Mouse (Mus musculus) WW6 (cell line): Measurements from ENCODE around the gene Chid1.

Experiments used
- DNase-seq: peaks from one replicate; pipeline ENCODE4 v3.0.0-alpha.2; 2013; ENCODE audit warnings: low read depth, low spot score

The Chid1 gene

DNA sequence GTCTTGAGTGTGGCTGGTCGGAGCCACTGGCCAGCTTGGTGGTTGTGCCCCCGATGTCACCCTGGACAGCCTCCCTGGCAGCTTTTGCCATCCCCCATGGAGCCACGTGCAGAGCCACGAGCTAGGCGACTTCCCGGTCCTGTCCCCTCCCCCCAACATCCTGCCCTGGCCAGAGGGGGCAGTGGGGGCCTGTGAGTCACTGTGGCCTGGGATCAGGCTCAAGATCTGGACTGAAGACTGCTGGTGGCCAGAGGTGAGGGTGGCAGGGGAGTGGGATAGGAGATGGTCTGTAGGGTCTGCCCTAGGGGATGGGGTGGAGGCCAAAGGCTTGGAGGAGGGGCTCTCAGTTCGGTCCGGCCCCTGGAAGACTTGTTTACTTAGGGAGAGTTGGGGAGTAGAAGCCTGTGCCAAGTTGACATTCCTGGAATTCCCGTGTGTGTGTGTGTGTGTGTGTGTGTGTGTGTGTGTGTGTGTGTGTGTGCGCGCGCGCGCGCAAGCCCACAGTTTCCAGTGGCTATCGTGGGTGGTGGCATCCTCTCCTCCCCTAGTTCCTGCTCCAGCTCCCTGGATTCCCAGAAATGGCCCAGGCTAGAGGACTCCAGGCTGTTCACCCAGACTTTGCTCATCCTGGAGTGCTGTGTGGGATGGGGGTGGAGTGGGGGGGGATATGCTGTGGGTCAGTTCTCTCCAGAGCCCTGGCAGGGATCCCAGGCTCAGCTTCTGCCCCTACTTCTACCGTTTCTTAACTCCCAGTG lies 63.3 kb downstream of the Chid1 start:
- no peak for DNase-seq

DNA sequence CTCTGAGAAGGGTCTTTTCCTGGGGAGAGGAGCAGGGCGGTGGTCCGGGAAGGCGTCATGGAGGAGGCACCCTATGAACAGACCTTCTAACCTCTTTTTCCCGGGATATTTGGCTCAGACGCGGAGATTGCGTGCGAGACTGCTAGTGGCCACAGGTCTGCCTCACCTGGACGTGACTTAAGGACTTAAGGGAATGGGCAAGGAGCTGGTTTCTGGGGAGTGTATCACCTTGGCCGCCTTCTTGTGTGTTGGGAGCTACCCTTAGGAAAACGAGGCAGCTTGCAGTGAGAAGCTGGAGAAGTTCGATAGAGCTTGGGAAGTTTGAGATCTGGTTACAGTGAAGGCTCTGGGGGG lies 63.9 kb downstream of the Chid1 start:
- DNase-seq = no peak

GRCm38 (mm10) chr7:141475011-141475804 lies 64.4 kb downstream of the Chid1 start, which contains the start of the genes Polr2l and Tspan4:
Polr2l (minus strand) TSS chr7:141475132.
Tspan4 (plus strand) TSS chr7:141475240.
- DNase-seq = no peak

DNA sequence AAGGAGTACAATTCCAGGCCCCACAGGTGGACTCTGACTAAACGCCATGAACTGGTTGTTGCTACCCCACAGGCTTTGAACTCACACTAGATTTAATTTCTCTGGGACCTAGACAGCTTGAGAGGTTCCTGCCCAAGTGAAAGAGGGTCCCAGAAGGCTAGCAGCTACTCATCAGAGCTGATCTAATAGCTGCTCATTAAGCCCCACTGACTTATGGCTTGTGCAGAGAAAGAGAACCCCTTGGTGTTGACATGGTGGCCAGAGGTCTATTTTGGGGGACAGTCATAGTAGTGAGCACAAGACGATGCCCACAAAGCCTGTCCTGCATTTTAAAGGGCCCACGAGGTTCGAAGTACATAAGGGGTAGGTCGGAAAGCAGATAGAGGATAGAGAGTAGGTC lies 65.5 kb downstream of the Chid1 start:
- DNase-seq = no peak

DNA sequence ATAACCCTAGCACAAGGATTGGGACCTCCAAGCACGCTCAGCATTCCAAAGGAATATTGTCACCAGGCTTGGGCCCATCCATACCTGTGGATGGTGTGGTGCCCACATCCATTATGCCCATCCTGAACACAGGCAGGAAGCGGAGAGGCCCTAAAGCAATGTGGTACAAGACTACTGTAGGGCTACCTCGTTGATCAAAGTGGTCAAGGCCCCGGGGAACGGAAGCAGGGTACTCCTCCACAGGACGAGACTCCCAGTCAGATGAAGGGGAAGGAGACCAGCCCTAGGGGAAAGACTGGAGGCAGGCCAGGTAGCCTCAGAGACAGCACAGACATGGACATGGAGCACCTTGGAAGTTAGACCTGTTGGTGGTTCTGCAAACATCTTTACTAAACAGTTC lies 66.9 kb downstream of the Chid1 start:
- DNase-seq = no peak

- DNase-seq = no peak
Measured at GRCm38 (mm10) chr7:141472226-141472625, 67.4 kb downstream of the Chid1 start.

GRCm38 (mm10) chr7:141471236-141471635 lies 68.4 kb downstream of the Chid1 start:
- no peak for DNase-seq

DNA sequence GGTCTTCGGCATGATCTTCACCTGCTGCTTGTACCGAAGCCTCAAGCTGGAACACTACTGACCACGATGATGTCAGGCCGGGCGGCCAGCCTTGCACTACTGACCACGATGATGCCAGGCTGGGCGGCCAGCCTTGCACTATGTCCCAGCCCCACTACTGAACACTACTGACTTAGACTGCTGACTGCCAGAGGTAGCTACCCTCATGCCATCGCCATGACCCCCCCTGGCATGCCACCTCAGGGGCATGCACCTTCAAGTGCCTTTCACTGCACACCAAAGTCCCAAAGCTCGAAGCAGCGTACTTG lies 69.1 kb downstream of the Chid1 start:
- DNase-seq = no peak

DNA sequence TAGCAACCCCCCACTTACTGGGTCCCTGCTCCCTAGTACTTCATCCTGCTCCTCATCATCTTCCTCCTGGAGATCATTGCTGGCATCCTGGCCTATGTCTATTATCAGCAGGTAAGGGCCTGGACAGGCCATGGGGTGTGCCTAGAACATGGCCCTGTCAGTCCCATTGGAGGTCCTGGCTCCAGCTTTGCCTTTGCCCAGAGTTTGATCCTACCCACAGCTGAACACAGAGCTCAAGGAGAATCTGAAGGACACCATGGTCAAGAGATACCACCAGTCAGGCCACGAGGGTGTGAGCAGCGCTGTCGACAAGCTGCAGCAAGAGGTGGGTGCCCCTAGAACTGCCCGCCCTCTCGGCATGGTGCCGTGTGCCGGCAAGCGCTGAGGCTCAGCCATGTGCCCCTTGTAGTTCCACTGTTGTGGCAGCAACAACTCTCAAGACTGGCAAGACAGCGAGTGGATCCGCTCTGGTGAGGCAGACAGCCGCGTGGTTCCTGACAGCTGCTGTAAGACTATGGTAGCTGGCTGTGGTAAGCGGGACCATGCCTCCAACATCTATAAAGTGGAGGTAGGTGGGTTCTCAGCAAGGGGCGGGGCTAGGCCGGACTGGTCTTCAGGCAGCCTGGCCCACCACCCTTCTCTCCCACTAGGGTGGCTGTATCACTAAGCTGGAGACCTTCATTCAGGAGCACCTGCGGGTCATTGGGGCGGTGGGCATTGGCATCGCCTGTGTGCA lies 69.6 kb downstream of the Chid1 start:
- DNase-seq = no peak

- DNase-seq = no peak
Measured at GRCm38 (mm10) chr7:141469352-141469751, 70.3 kb downstream of the Chid1 start.

DNA sequence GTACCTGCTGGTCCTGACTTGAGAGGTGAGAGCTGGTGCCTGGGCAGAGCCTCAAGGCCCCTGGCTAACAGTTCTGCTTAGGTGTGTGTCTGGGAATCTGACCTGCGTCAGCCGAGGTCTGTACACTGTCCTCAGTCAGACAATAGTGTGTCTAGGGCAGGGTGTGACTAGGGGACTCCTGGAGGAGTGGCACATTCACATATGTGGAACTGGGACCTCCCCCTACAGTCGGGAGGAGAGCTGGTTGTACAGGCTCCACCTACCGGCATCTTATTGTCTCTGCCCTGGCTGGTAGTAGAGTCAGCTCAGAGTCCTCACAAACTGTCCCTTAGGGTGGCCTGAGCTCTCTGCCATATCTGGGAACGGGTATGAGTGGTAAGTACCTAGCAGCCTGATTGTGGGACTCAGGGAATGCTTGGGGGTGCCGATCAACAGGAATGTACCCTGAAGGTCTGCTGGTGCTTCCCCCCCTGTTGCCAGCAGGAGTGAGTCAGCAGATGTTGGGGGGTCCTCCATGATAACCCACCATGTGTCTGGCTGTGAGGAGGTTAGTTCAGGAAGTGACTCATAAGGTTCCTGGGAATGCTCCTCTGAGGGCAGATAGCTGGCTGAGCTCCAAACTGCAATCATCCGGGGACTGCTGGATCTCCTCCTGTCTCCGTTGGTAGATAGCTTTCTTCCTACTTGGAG lies 71.0 kb downstream of the Chid1 start:
- DNase-seq = no peak

GRCm38 (mm10) chr7:141468164-141468521 lies 71.5 kb downstream of the Chid1 start:
- no peak for DNase-seq

DNA sequence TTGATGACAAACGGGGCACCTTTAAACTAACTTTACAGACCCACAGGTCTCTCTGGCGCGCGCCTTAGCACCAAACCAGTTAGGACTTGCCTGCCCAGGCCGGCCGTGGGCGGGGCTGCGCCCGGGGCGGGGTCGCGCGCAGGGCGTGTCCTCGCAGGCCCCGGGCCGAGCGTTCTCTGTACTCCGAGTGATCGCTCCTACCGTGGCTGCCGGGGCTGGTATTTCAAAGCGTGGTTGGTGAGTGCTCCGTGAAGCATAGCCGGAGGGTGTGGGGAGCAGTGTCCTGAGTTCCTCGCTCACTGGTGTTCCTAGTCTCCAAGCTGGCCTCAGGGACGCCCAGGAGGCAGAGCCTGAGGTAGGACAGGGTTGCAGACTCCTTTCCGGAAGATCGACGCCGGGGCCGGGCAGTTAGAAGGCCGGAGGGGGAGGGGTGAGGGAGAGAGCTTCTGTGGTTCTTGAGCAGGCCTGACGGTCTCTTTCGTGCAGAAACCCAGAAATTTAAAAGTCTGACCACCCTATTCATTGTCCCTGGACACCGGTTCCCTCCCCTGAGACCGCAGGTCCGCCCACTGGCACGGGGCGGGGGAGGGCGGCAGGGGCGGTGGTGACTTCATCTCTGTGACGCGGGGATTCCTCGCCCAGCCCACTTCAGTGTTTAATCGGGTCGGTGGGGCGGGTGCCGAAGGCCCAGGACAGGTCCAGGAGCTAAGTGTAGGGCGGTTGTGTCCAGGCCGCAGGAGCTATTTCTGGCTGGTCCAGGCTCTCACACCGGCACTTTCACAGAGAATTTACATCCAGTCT lies 72.2 kb downstream of the Chid1 start, which contains the start of gene Cd151:
Gene Cd151, plus strand, starts transcription at position 163 of the 801 bp plus-strand sequence.
- no peak for DNase-seq

DNA sequence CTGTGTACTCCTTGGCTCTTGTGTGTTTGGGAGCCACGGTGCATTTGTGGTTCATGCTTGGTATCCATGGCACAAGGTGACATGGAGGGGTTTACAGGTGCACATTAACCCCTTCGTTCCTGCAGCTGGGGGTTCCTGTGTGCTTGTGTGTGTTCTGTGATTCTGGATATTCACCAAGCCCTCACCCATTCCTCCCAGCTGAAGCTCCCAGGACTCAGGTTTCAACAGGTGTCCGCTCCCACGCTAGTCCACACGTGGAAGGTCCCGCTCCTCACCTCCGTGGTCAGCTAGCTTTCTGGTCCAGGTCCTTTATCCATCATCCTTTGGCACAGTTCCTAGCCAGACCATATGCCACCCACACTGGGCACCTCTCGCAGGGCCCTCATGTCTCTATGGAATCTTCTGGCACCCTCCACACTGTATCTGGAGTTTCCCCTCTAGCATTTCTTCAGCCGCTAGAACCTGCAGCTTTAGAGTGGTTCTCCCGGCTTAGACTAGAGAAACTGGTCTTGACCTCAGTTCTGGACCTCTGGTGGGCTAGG lies 73.0 kb downstream of the Chid1 start:
- no peak for DNase-seq

- no peak for DNase-seq
Measured at GRCm38 (mm10) chr7:141466045-141466394, 73.6 kb downstream of the Chid1 start.

GRCm38 (mm10) chr7:141465388-141466044 lies 74.1 kb downstream of the Chid1 start:
- no peak for DNase-seq

- DNase-seq = no peak
Measured at GRCm38 (mm10) chr7:141464603-141465201, 75.0 kb downstream of the Chid1 start.

DNA sequence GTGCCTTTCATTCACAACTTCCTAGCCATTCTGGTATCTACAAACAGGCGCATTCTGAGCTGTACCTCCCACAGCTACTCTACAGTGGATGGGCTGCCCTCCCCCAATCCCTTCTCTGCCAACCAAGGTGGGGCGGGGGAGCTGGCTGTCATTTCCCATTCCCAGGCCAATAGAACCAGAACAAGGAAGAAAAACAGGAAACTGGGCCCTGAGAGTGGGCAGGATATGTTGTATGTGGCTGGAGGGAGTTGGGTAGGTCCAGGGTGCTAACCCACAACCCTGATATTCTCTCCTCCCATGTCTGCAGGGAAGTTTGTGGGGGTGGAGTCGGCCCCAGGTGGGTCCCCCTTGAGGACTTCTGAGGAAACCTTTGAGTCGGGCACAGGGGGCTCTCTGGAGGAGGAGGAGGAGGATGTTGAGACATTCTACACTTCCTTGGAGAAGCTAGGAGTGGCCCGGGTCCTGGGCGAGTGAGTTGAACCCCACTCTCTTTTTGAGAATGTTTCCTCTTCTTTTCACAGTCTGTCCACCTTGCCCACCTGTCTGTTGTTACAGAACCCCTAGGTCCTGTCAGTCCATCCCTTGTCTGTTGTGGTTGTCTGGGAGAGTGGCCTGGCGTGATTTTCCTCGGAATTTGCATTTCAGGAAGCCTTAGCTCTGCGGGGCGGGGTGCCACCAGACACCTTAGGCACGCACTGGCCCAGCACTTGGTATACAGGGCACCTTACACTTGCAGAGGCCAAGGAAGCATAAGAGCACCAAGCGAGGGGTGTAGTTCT lies 75.6 kb downstream of the Chid1 start:
- no peak for DNase-seq

DNA sequence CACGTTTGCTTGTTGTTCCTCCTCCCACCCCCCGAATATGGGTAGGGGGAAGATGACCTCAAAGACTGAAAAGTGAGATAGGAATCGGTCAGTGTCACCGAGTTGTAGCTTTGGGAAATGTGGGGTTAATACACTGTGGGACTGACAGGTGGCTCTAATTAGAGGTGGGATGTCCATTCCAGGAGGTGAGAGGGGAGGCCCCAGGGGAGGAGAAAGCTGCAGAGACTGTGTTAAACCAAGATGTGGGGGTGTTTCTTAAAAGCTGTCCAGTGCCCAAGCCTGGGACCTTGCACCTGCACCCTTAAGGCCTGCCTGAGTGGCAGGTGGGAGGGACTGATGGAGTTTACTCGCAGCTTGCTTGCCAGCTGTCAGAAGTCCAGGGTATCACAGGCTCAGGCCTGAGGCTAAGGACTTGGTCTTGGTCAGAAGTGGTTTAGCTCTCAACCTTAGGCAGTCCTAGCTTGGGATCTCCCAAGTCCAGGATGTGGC lies 77.3 kb downstream of the Chid1 start:
- no peak for DNase-seq
